Mouse (Mus musculus): ENCODE results near the gene Myh14. TPM values are rescaled to one million over a fixed set of nuclear protein-coding genes. Genes with fewer than 3 reads are reported as not detected.

The Myh14 gene
- polyA plus RNA-seq, 1 experiment from 2014 or later: 1.1 TPM

GRCm38 (mm10) chr7:44645951-44646350 lies 24.7 kb downstream of the Myh14 start:
- Histone ChIP-seq H3K4me3 (0 out of 2 replicates have a peak overlapping the region, but pooled peaks have one; percentile 21), H3K4me1 (peaks cover 2% of the 10 kb centered on the region), H3K36me3 (no peaks in the 10 kb centered on the region), H3K9me3 (replicated peaks) (no peaks in the 10 kb centered on the region), H3K27ac (replicated peaks) (no peak overlapping the region), H3K27me3 (ENCODE audit: low read depth, poor library complexity, severe bottlenecking) (peaks cover 52% of the 10 kb centered on the region)
- DNase-seq (ENCODE audit: low spot score): no peak
- WGBS: 31% methylated on average over 15 of the region's 15 CpGs

DNA sequence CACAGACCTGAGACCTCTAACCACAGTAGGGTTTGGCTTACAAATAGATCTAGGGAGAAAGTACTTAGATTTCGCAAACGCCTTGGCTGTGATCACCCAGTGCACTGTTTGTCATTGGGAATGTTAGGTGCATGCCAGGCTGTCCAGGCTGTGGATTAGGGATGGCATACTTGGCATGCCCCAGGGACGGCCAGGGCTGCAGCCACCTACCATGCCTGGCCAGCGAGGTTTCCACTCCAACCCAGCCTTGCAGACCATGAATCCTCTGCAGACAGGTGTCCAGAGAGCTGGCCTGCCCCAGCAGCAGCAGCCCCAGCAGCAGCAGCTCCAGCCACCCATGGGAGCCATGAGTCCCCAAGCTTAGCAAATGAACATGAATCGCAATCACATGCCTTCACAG lies 25.4 kb downstream of the Myh14 start:
- Histone ChIP-seq H3K9me3 (replicated peaks) (no peaks in the 10 kb centered on the region), H3K27me3 (ENCODE audit: low read depth, poor library complexity, severe bottlenecking) (peaks cover 59% of the 10 kb centered on the region), H3K4me1 (peaks cover 5% of the 10 kb centered on the region), H3K4me3 (no peak overlapping the region), H3K27ac (replicated peaks) (no peak overlapping the region), H3K36me3 (no peaks in the 10 kb centered on the region)
- no peak for DNase-seq (ENCODE audit: low spot score)
- WGBS: 73% methylated on average over 5 of the region's 5 CpGs

- Histone ChIP-seq H3K27me3 (ENCODE audit: low read depth, poor library complexity, severe bottlenecking) (peaks cover 92% of the 10 kb centered on the region), H3K9me3 (replicated peaks) (0 out of 2 replicates have a peak, but pooled peaks cover 7% of the 10 kb centered on the region), H3K27ac (replicated peaks) (no peak overlapping the region), H3K36me3 (no peaks in the 10 kb centered on the region), H3K4me3 (no peak overlapping the region), H3K4me1 (peaks cover 13% of the 10 kb centered on the region)
- 30% methylated on average over 8 of the region's 8 CpGs for WGBS
- DNase-seq (ENCODE audit: low spot score): peak; percentile 26
These were observed 28.8 kb downstream of the Myh14 start for GRCm38 (mm10) chr7:44641887-44642286.

- Histone ChIP-seq H3K4me1 (peaks cover 13% of the 10 kb centered on the region), H3K4me3 (peak overlapping the region; percentile 36; the same call in 1 of the 2 replicates), H3K9me3 (replicated peaks) (0 out of 2 replicates have a peak, but pooled peaks cover 7% of the 10 kb centered on the region), H3K27ac (replicated peaks) (no peak overlapping the region), H3K36me3 (no peaks in the 10 kb centered on the region), H3K27me3 (ENCODE audit: low read depth, poor library complexity, severe bottlenecking) (peaks cover 88% of the 10 kb centered on the region)
- 21% methylated on average over 25 of the region's 25 CpGs for WGBS
- DNase-seq (ENCODE audit: low spot score): no peak
These were observed 29.6 kb downstream of the Myh14 start for GRCm38 (mm10) chr7:44640843-44641605.

DNA sequence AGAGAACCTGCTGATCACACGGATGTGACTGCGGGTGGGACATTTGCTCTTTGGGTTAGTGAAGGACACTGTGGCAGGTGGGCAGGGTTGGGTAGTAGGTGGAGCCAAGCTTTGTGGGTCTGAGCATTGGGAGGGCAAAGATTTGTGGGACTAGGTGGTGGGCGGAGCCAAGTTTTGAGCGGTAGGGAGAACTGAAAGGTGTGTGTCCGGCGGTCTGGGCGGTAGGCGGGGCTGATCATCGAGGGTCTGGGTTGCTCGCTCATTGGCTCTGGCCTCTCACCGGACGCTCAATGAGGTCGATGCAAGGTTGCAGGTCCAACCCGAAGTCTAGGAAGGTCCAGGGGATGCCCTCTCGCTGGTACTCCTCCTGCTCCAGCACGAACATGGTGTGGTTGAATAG lies 32.0 kb downstream of the Myh14 start:
- H3K27me3 ChIP-seq (ENCODE audit: low read depth, poor library complexity, severe bottlenecking): peaks cover 82% of the 10 kb centered on the region
- H3K36me3 ChIP-seq: no peaks in the 10 kb centered on the region
- WGBS: 5% methylated on average over 16 of the region's 16 CpGs
- 0 out of 2 replicates have a peak, but pooled peaks cover 7% of the 10 kb centered on the region for H3K9me3 ChIP-seq (replicated peaks)
- DNase-seq (ENCODE audit: low spot score): no peak
- H3K4me3 ChIP-seq: peak overlapping the region; percentile 39
- H3K27ac ChIP-seq (replicated peaks): no peak overlapping the region
- H3K4me1 ChIP-seq: peaks cover 13% of the 10 kb centered on the region

- peaks cover 13% of the 10 kb centered on the region for H3K4me1 ChIP-seq
- no peak overlapping the region for H3K4me3 ChIP-seq
- H3K27me3 ChIP-seq (ENCODE audit: low read depth, poor library complexity, severe bottlenecking): peaks cover 83% of the 10 kb centered on the region
- H3K36me3 ChIP-seq: no peaks in the 10 kb centered on the region
- DNase-seq (ENCODE audit: low spot score): no peak
- 85% methylated on average over 9 of the region's 9 CpGs for WGBS
- no peak overlapping the region for H3K27ac ChIP-seq (replicated peaks)
- 0 out of 2 replicates have a peak, but pooled peaks cover 7% of the 10 kb centered on the region for H3K9me3 ChIP-seq (replicated peaks)
These were observed 34.0 kb downstream of the Myh14 start for GRCm38 (mm10) chr7:44636684-44637083.

DNA sequence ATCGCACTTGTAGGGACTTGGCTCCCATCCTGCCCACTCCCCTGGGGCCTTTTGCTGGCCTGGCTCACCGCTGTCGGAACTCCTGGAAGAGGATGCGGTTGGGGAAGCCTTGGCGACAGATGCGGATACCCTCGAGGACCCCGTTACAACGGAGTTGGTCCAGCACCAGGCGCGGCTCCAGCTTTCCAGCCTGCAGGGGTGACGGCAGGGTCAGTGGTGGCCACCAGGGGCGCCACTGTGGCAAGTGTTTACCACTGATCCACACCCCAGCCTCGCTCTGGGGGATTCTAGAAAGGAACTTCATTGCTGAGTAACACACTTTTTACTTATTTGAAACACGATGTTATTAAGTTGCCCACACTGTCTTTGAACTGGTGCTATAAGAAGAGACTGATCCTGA lies 37.2 kb downstream of the Myh14 start:
- H3K36me3 ChIP-seq: no peaks in the 10 kb centered on the region
- 0 out of 2 replicates have a peak, but pooled peaks cover 7% of the 10 kb centered on the region for H3K9me3 ChIP-seq (replicated peaks)
- peaks cover 54% of the 10 kb centered on the region for H3K27me3 ChIP-seq (ENCODE audit: low read depth, poor library complexity, severe bottlenecking)
- peak; percentile 43 for DNase-seq (ENCODE audit: low spot score)
- no peak overlapping the region for H3K4me3 ChIP-seq
- 19% methylated on average over 15 of the region's 15 CpGs for WGBS
- peaks cover under 1% of the 10 kb centered on the region; the same call in 1 of the 2 replicates for H3K4me1 ChIP-seq
- no peak overlapping the region for H3K27ac ChIP-seq (replicated peaks)

DNA sequence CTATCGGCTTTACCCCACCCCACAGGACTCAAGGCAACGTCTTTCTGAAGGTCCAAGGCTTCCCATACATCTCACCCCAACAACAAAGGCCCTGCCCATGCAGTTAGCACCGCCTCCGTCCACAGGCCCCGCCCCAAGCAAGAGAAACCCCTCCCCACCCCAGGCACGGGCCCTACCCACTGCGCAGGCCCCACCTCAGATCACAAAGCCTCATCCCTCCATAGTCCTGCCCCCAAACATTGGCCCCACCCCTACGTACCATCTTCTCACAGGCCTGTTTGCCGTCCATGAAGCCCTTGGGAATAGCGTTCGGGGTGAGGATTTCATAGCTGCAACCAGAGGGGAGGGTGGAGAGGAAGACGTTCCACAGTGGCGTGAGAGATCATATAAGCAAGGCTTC lies 38.0 kb downstream of the Myh14 start:
- H3K4me3 ChIP-seq: no peak overlapping the region
- H3K9me3 ChIP-seq (replicated peaks): 0 out of 2 replicates have a peak, but pooled peaks cover 5% of the 10 kb centered on the region
- no peaks in the 10 kb centered on the region for H3K4me1 ChIP-seq
- peaks cover 46% of the 10 kb centered on the region for H3K27me3 ChIP-seq (ENCODE audit: low read depth, poor library complexity, severe bottlenecking)
- WGBS: 22% methylated on average over 13 of the region's 13 CpGs
- no peak for DNase-seq (ENCODE audit: low spot score)
- H3K27ac ChIP-seq (replicated peaks): no peak overlapping the region
- H3K36me3 ChIP-seq: no peaks in the 10 kb centered on the region

DNA sequence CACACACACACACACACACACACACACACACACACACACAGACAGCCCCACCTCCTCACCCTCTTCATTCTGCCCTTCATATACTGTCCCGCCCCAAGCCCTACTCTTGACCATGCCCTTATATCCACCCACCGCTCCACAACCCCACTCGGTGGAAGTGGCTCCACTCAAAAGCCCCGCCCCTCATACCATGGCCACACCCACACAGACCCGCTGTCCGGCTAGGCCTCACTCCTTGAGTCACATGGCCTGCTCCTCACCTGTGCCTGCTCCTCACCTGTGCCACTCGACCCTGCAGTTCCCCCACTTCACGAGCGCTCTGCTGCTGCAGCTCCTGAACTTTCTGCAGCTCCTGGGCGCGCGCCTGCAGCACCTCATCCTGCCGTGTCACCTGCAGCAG lies 40.2 kb downstream of the Myh14 start:
- H3K27ac ChIP-seq (replicated peaks): no peak overlapping the region
- H3K36me3 ChIP-seq: no peaks in the 10 kb centered on the region
- no peaks in the 10 kb centered on the region for H3K4me1 ChIP-seq
- 80% methylated on average over 13 of the region's 13 CpGs for WGBS
- peaks cover 36% of the 10 kb centered on the region for H3K27me3 ChIP-seq (ENCODE audit: low read depth, poor library complexity, severe bottlenecking)
- no peak for DNase-seq (ENCODE audit: low spot score)
- H3K9me3 ChIP-seq (replicated peaks): no peaks in the 10 kb centered on the region
- H3K4me3 ChIP-seq: no peak overlapping the region

DNA sequence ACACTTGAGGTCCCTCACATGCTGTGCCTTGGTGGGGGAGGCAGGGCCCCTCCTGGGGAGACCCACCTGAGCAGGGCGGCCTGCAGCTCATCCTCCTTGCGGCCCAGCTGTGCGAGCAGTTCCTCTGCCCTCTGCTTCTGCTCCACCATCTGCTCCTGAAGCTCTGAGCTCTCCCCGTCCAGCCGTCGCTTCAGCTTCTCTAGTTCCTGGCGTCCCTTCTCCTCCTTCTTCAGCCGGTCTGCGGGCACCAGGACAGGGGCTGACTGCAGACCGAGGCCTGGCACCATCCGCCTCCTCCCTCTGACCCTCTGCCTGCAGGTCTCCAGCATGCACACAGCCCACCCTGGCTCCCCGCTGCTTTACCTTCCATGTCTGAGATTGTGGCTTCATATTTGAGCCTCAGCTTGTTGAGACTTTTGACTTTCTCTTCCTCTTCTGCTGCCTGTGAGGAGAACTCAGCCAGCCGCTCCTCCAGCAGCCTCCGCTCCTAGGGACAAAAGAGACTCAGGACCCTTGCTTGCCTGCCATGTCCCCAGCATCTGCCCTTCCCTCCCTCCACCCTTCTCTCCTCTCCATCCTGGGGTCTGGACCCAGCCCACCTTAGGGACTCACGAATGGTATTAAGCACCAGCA lies 42.1 kb downstream of the Myh14 start:
- Histone ChIP-seq H3K36me3 (no peaks in the 10 kb centered on the region), H3K4me1 (peaks cover 6% of the 10 kb centered on the region), H3K9me3 (replicated peaks) (no peaks in the 10 kb centered on the region), H3K27me3 (ENCODE audit: low read depth, poor library complexity, severe bottlenecking) (peaks cover 20% of the 10 kb centered on the region), H3K27ac (replicated peaks) (no peak overlapping the region), H3K4me3 (no peak overlapping the region)
- DNase-seq (ENCODE audit: low spot score): no peak
- WGBS: 87% methylated on average over 15 of the region's 15 CpGs

DNA sequence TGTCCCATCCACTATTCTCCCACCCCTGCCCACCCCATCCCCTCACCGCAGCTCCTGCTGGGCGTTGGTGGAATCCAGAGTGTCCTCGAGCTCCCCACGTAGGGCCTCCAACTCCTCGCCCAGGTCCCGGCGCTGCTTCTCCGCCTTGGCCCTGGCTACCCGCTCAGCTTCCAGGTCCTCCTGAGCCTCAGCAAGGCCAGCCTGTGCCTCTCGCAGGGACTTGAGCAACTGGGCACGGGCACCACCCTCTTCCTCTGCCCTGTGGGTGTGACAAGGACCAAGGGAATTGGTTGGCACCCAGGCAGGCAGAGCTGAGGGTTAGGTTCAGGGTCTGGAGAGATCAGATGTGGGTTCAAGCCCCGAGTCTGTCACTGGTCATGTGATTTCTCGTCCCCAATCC lies 43.7 kb downstream of the Myh14 start:
- H3K4me1 ChIP-seq: peaks cover 6% of the 10 kb centered on the region
- no peaks in the 10 kb centered on the region for H3K36me3 ChIP-seq
- DNase-seq (ENCODE audit: low spot score): no peak
- H3K9me3 ChIP-seq (replicated peaks): no peaks in the 10 kb centered on the region
- 88% methylated on average over 13 of the region's 13 CpGs for WGBS
- peaks cover 9% of the 10 kb centered on the region for H3K27me3 ChIP-seq (ENCODE audit: low read depth, poor library complexity, severe bottlenecking)
- H3K27ac ChIP-seq (replicated peaks): no peak overlapping the region
- H3K4me3 ChIP-seq: no peak overlapping the region

- Histone ChIP-seq H3K4me1 (peaks cover 6% of the 10 kb centered on the region), H3K9me3 (replicated peaks) (no peaks in the 10 kb centered on the region), H3K27me3 (ENCODE audit: low read depth, poor library complexity, severe bottlenecking) (peaks cover 8% of the 10 kb centered on the region; the same call in 1 of the 2 replicates), H3K4me3 (no peak overlapping the region), H3K27ac (replicated peaks) (no peak overlapping the region), H3K36me3 (no peaks in the 10 kb centered on the region)
- no peak for DNase-seq (ENCODE audit: low spot score)
- 88% methylated on average over 1 of the region's 1 CpGs for WGBS
These were observed 44.6 kb downstream of the Myh14 start for GRCm38 (mm10) chr7:44626068-44626385.
